Mouse (Mus musculus) heart, postnatal 25 days (tissue): ENCODE results near the gene Nr5a2. TPM values are rescaled to one million over a fixed set of nuclear protein-coding genes. Genes with fewer than 3 reads are reported as not detected.

Experiments
- DNase-seq: peaks from one replicate; pipeline ENCODE4 v3.0.0; 2022; ENCODE audit warnings: low spot score
- intact Hi-C: fragments of 180-260 bp; cut with DNase I; formaldehyde crosslinking; loops from one replicate; pipeline ENCODE4 v1.15.1; 2025
- total RNA-seq, 2 experiments: library from RNA; stranded (reverse); gene quantifications; 2 replicates each; pipeline ENCODE4 v1.2.3; 2021

The Nr5a2 gene
- total RNA-seq, 2 experiments from 2014 or later, result 0.95 to 1.3 TPM

- no peak for DNase-seq
These were observed 9.0 kb downstream of the Nr5a2 start for GRCm38 (mm10) chr1:136951155-136951650.

GRCm38 (mm10) chr1:136949323-136949741, 10.9 kb downstream of the Nr5a2 start:
- DNase-seq, result no peak
- intact Hi-C loops, result loop anchor here (10.0 kb wide), 3 partner anchors 165 to 325 kb away; partner anchors contain the start of gene Zfp281

More at GRCm38 (mm10) chr1:136951155-136951650, 9.0 kb downstream of the Nr5a2 start:
- intact Hi-C loops, result loop anchor here (5.0 kb wide), 1 partner anchor 34 kb away; no protein-coding TSS in a partner anchor

DNA sequence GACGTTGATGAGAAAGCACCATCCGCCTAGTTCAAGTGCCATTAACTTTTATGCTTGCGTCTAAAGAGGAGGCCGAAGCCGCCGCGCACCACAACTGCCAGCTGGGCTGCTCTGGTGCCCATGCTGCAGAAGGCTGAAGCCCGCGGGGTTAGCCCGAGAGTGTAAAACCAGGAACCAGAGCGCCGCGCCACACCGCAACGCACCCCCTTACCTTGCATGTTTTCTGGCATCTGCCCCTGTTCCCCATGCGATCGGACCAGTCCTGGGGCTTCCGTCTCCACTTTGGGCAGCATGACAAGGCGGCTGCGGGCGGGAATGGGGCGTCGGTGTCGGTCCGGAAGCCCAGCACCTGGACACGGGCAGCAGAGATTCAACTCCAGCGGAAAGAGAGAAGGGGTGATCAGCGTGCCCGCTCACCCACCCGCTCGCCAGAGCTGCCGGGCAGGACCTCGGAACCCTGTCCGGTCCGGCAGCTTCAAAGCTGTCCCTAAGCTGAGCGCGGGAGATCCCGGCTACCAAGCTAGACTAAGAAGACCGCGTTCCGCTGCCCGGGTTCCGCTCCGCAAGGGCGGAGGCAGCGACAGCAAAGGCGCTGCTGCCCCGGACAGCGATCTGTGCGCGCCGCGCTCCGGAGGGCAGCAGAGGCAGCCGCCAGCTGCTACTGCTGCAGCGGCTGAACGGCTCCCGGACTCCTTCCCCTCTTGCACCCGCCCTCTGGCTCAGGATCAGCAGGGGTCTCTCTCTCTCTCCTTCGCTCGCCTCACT, 11.6 kb downstream of the Nr5a2 start:
- intact Hi-C loops, result loop anchor here (10.0 kb wide), 3 partner anchors 164 to 324 kb away; partner anchors contain the start of gene Zfp281
- DNase-seq, result no peak

GRCm38 (mm10) chr1:136948127-136948422, 12.2 kb downstream of the Nr5a2 start:
- intact Hi-C loops, result loop anchor here (10.0 kb wide), 3 partner anchors 163 to 323 kb away; partner anchors contain the start of gene Zfp281
- DNase-seq, result no peak

- intact Hi-C loops, result loop anchor here (10.0 kb wide), 3 partner anchors 163 to 323 kb away; partner anchors contain the start of gene Zfp281
- DNase-seq, result no peak
These were observed 12.7 kb downstream of the Nr5a2 start for GRCm38 (mm10) chr1:136947394-136948126.

DNA sequence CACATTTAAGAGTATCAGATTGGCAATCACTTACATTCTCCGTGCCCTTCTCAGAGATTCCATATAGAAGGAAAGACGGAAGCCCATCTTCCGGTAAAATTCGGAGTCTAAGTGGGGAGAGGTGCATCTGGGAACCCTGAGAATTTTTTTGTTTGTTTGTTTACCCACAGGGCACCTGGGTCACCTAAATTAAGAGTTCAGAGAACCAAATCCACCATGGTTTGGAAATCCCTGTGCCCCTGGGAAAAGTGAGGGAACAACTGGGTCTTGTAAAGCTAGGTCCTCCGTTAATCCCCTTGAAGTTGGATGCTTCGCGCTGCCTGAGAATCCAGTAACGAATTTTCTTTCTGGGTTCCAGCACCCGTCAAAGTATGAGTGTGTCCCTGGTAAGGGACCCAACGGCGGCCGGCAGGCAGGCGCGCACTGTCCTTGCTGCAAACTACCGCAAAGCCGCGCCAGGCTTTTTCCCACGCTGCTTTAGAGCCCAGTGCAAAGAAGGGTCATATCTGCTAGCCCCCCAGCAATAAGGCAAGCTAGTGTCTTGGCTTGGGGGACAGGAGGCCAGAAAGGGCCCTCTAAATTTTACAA, 13.3 kb downstream of the Nr5a2 start:
- intact Hi-C loops, result loop anchor here (10.0 kb wide), 3 partner anchors 162 to 322 kb away; partner anchors contain the start of gene Zfp281
- DNase-seq, result no peak

DNA sequence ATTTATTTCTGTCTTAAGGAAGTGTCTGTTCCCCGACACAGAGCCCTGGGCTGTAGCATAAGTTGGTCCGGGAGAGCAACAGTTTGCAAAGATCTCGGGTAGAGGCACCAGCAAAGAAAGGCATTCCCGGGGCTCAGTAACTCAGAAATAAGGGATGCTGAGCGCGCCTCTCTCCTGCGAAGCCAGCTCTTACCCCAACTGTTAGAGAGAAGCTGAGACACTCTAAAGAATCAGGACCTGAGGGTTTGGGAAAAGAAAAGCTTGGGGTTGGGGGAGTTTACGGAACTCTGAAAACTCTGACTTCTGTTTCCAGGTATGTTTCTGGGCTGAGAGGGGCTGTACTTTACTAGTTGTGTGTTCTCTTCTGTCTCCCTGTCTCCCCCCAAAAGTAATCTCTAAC, 13.8 kb downstream of the Nr5a2 start:
- intact Hi-C loops, result loop anchor here (10.0 kb wide), 3 partner anchors 162 to 322 kb away; partner anchors contain the start of gene Zfp281
- DNase-seq, result no peak

GRCm38 (mm10) chr1:136945876-136946275, 14.4 kb downstream of the Nr5a2 start:
- intact Hi-C loops, result loop anchor here (10.0 kb wide), 3 partner anchors 161 to 321 kb away; partner anchors contain the start of gene Zfp281
- no peak for DNase-seq

DNA sequence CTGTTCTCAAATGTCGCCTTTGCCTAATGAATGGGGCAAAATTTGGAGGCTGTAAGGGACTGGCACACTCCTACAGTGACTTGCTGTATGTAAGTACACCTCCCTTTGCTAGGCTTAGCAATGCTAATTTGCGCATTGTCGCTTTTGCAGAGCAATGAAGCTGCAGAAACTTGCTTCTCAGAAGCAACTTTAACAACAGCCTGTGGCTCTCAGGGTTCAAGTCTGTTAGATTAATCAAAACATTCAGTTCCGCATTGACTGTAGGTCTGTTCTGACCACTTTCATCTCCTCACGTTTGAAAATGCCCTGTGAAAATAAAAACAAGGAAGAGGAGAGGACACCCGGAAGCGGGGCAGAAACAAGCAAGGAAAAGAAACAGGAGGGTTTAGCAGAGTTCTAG, 14.8 kb downstream of the Nr5a2 start:
- no peak for DNase-seq
- intact Hi-C loops, result loop anchor here (10.0 kb wide), 3 partner anchors 161 to 321 kb away; partner anchors contain the start of gene Zfp281

DNA sequence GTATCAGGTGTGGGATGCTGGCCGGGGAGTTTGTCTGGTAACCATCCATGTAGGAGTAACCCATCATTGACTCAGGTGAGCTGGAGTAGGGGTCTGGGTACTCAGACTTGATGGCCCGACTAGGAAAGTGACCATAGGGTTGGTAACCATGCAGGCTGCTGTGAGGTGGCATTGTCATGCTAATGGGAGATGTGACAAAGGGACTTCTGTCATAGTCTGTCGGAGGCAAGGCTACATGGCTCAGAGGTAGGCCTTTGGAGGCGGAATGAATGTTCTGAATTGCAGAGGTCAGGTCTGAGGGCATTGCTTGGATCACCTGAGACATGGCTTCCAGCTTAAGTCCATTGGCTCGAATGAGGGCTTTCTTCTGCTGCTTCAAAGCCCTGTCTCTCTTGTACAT, 19.6 kb downstream of the Nr5a2 start:
- no peak for DNase-seq
- intact Hi-C loops, result loop anchor here (1.0 to 10.0 kb wide), 4 partner anchors 95 to 316 kb away; partner anchors contain the start of gene Zfp281

GRCm38 (mm10) chr1:136939220-136939619, 21.0 kb downstream of the Nr5a2 start:
- DNase-seq, result no peak
- intact Hi-C loops, result no loop called here

- intact Hi-C loops, result no loop called here
- no peak for DNase-seq
These were observed 24.3 kb downstream of the Nr5a2 start for GRCm38 (mm10) chr1:136935960-136936324.

DNA sequence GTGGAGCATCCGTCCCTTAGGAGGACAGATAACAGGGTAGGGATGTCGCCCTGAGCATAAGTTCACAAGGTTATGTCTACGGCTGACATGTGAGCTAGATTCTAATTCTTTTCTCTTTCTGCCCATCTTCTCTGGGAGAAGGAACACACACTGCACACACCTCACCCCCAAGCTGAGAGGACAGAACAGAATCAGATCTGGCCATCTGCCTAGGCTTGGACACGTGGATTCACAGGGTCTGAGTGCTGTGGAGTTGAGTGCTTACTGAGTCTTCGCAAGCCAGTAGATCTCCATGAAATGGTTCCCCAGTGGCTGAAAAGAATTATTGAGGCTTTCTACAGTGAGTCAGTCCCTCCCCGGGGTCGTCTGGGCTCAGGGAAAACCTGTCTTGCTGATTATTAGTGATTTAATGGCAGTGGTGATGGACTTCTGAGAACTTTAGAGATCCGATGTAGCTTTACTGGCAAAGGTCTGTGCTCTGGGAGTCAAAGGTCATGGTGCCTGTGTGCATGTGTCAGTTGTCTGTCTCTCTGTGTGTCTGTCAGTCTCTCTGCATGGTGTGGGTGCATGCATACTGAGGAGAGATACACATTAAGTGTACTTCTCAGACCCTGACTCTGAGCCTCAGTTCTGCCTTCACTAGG, 24.8 kb downstream of the Nr5a2 start:
- intact Hi-C loops, result no loop called here
- DNase-seq, result no peak

- DNase-seq, result no peak
- intact Hi-C loops, result no loop called here
These were observed 26.2 kb downstream of the Nr5a2 start for GRCm38 (mm10) chr1:136934051-136934450.

DNA sequence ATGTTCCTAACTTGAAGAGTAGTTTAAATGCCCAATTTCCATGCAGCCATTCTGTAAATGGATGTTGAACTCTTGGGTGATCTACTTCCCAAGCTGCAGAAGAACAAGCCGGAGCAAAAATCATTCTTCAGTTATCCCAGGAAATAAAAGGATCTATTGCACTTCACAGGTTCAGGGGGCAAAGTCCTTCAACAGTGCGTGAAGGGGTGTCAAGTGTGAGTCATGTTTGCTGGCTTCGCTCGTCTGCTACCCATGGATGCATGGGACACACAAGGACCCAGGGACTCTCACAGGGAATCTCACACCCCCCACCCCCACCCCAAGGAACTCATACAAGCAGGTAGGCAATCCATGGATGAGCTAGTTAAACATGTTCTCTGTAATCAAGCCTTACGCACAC, 29.2 kb downstream of the Nr5a2 start:
- no peak for DNase-seq
- intact Hi-C loops, result no loop called here

DNA sequence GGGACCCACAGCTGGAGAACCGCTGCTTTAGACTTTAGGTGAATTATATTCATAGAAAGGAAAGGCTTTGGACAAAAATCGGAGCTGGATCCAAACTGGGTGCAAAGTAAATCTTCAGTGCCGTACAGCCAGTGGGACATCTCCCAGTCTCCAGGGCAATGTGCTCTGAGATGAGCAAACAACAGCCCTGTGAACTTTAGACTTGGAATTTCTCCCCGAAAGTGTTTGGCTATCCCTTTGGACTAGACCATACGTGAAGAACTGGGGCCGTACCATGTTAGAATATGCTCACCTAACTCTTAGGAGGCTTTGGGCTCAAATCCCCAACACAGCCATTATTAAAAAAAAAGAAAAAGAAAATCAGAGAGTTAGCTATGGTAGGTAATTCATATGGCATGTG, 30.5 kb downstream of the Nr5a2 start:
- intact Hi-C loops, result no loop called here
- DNase-seq, result no peak

DNA sequence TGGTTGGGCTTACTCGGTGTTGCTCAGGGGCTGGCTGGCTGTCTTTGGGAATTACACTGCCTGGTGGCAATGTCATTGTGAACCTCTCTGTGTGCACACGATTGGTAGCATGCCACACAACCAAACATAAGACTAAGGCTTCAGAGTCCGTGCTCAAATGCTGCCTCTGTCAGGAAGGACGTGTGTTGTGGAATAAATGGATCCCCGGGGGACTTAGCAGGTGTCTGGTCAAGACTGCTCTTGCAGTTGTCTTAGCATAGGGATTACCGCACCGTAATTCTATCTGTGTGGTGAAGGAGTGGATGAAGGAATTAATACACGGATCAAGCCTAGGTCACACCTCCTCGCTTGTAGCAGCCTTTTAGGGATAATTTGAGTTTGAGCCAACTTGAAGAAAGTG, 32.8 kb downstream of the Nr5a2 start:
- DNase-seq, result no peak

DNA sequence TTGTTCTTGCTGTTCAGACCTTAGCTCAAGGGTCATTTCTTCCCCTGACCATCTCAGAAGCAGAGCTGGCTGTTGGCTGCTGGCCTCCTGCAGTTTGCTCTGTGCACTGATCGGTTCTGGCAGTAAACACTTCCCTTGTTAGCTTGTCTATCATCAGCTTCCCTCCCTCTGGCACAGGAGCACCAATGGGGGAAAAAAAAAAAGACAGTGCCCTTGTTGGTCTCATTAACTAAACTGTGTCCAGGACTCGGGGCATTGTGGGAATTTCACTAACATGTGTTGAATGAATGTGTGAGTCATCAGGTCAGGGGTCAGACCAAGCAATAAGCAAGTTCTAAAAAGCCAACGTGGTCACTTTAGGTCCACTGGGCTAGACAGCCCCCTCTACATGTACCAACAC, 34.2 kb downstream of the Nr5a2 start:
- intact Hi-C loops, result no loop called here

More for the DNA sequence above, 32.8 kb downstream of the Nr5a2 start:
- intact Hi-C loops, result no loop called here

GRCm38 (mm10) chr1:136920089-136920488, 40.2 kb downstream of the Nr5a2 start:
- intact Hi-C loops, result no loop called here
- DNase-seq, result no peak

More for the DNA sequence above, 34.2 kb downstream of the Nr5a2 start:
- DNase-seq, result no peak

- no peak for DNase-seq
These were observed 41.5 kb downstream of the Nr5a2 start for GRCm38 (mm10) chr1:136918791-136919190.

More at GRCm38 (mm10) chr1:136918791-136919190, 41.5 kb downstream of the Nr5a2 start:
- intact Hi-C loops, result loop anchor here (5.0 to 10.0 kb wide), 2 partner anchors 34 to 294 kb away; partner anchors contain the start of gene Zfp281
